Mouse (Mus musculus) spleen, postnatal 14 days (tissue): Measurements from ENCODE around the gene Macrod2.

ENCODE experiments used
- DNase-seq, 2 experiments: peaks; one replicate each; pipeline ENCODE4 v3.0.0; 2021 to 2022; ENCODE audit warnings: low spot score in 2 of 2

The Macrod2 gene

DNA sequence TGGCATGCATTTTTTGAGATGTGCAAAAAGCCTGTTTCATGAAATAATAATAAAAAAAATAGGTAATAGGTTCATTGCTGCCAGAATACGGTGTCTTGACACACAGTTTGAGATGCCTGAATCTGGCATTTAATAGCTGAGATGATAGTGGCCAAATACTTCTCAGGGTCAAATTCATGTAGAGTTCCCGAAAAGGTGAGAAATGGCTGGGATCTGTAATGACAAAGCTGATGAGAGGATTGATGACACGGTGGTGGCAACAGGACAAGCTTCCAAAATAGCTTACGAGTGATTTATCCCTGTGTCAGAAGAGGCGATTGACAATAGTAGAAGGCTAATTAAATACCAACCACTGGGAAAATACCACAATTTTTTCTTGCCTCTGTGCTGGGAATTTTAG, 1436.4 kb downstream of the Macrod2 start:
- no peak for DNase-seq

DNA sequence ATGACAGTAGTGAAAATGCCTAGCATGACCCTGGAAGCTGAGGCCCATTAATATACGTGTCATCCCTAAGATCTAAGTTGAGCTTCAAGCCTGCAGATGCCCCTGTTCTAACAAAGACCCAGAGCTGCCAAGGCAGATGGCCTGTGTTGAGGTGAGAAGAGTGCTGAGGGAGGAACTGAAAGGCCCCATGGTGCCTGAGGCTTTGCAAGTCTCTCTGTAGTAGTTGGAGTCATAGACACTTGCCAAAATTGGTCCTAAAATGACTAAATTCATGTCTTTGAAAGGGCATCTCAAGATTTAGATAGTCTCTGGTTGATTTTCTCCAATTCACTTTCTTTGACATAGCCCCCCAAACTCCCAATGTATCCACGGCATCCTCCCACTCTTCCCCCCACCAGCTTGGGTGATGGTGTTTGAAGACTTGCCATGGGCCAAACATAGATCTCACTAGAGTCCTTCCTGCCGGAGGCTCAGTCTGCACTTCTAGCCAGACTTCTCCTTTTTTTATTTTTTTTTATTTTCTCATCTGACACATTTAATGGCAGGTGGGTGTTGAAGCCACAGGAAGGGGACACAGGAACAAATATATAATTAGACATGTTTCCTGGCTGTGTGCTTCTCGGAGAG, 1439.2 kb downstream of the Macrod2 start:
- no peak for DNase-seq

DNA sequence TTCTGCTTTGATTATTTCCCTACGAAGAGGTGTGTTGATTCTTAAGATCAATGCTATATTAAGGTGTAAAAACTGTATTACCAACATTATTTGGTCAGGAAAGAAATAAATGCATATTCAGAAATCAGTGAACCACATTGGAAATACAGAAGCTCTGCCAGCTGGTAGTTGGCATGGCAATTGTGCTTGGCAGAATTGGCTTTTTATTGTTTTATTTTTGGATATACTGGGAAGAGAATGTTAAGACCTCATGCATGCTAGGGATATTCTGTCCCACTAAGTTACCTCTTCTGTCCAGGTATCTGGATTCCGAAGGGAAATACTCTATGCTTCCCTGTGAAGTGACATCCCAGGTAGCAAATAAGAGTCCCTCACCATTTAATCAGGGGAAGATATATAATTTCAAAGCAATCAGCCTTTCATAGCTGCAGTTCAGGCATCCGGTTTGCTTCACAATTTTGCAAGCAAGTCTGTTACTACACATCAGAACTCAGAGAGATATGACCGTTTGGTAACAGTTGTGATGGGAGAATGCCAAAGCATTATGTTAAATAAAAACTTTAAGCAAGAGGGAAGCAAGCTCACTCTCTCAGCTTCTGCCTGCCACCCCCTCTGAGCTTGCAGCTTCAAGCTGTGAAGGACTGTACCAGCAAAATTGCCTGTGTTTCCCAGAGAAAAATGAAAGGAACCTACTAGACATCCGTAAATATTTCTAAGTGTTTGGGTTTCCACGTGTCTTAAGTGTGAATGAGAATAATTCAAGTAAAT, 1449.5 kb downstream of the Macrod2 start:
- no peak for DNase-seq

DNA sequence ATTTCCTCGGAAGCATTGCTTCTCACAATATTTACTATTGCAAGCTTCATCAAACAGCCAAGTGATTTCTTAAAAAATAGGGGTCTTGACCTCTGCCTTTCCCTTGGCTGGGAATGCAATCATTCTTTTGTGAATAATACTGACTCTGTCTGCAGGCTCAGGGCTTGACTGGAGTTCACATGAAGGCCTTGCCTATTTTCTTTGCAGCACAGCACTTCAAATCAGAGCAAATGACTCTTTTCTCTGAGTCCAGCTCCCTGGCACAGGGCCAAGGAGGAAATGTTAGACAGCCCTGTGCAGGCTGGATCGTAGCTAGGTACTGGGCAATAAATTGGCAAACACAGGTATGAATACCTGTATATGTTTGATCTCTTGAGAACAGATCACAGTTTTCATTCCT, 1464.1 kb downstream of the Macrod2 start:
- DNase-seq = no peak

DNA sequence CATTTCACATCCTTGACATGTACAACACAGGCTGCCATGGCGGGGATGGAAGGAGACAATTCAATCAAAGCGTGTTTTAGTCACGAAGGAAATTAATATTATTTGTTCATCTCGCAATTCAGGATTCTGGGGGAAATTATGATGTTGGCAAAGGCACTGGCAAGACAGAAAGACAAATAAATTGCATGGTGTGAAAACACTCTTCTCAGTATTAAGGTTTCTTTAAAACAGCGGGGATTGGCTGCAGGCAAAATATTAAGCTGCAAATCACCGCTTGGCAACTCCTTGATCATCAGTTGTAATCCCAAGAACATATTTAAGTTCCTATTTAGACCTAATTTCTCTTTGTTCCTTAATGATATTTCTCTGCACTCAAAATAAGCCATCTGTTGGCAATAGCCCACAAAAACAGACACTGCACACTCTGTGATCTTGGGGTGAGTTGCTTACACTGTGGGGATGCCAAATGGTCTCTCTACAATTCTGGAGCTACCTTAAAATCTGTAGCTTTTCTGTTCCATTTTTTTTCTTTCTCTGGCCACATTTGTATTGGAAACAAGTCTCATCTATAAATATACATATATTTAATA, 1466.7 kb downstream of the Macrod2 start:
- DNase-seq = no peak

DNA sequence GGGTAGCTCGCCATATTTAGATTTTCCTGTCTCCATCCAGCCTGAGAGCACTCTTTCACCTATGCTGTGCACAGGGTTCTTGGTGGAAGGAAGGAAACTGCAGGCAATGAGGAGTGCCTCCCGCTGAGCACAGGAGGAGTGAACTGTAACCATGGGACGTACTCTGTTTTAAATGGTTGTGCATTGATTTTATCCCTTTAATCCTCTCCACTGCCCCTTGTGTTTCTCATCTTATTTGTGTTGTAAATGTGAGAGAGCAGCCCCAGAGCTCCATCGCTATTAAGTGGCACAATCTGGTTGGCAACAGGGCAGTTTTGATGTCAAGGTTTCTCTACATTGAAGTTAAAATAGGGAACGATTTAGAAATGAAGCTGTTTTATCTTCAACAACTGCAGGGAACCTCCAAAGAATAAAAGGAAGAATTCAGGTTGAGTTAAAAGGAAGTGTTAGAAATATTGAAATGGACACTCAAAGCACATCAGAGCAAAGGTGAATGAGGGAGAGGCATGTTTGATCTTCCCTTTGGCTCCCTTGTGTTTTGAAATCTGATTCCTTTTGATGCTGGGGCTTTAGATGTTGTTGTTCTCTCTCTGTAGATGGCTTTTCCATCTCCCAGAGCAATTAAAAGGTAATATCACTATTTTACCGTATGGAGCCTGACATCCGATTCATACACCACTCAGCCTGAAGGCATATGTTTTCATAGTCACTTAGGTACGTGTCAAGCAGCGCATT, 1467.6 kb downstream of the Macrod2 start:
- no peak for DNase-seq

DNA sequence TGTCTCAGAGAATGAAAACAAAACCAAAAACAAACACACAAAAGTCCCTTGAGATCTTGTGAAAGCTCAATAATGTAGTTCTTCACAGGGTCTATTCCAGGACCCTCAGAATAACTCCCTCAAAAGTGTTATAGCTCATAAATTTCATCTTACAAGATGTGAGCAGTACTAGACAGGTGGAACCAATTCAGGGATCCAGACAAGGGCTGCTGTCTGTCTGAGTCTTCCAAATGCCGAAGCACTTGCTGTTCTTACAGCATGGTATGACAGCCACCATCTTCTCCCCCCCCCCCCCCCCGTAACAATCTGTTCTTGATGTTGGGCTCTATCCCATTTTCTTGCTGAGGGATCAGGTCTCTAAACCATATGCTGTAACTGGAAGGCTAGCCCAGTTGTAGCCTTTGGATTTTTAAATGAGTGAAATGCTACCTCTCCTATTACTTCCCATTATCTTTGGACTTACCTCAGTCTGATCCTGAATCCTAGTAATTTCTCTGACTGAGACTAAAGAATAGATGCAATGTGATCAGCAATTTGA, 1468.6 kb downstream of the Macrod2 start:
- no peak for DNase-seq

DNA sequence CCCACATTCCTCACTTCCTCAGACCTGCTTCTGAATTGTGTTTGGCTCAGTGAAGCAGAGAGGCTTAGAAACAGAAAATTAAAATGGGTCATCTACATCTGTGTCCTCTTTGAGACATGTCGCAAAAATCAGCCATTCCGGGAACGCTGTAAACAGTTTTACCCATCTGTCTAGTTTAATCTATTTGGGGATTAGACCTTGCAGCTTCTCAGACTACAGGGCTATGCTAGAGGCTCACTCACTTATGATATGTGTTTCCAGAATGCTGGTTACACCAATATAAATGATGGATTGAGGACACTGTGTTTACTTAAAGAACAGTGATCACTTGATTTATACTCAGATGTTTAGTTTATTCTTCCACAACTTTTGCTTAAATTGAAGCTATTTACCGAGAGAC, 1475.8 kb downstream of the Macrod2 start:
- DNase-seq = no peak

DNA sequence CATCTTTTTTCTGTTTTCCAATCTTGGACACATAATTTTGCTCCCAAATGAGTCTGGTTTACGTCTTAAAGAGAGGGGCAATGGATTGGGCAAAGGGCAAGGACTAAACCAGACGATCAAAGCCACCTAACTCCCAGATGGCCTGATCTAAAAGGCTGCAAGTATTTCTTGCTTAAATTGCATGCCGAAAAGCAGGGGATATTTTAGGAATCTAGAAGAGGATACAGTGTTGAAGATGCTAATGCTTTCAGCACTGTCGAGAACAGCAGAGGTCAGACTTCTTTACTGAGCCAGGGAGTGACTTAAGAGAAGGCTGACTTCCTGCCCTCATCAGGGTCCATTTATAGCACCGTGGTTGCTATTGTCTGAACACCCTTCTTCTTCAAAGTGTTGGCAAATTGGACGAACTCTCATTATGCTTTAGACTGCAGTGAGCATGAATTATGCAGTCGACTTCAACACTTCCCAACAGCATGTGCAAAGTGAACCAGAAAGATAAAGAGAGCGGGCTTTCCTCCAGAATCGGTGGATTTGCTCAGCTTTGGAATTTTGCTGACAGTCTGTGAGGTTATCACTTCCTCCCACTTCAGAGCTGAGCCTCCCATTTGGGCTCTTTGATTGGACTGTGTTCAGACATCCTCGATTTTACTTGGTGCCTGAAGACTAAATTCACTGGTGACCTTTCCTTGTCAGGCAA, 1481.2 kb downstream of the Macrod2 start:
- DNase-seq = no peak

DNA sequence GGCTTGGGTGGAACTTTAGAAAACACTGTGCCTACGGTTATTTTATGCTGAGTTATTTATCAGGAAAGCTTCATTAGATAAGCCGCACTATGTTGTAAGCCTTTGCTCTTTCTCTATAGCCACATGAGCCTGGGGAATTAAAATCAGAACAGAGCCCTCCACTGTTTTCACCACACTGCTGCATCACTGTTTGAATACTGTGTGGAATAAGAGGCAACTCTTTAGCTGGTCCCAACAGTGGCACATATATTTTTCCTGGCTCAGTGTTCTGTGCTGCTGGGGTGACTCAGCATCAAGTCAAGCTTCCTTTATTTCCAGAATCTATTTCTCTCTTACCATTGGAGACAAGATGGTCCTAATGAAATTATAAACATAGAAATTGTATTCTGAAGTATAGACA, 1481.8 kb downstream of the Macrod2 start:
- no peak for DNase-seq

DNA sequence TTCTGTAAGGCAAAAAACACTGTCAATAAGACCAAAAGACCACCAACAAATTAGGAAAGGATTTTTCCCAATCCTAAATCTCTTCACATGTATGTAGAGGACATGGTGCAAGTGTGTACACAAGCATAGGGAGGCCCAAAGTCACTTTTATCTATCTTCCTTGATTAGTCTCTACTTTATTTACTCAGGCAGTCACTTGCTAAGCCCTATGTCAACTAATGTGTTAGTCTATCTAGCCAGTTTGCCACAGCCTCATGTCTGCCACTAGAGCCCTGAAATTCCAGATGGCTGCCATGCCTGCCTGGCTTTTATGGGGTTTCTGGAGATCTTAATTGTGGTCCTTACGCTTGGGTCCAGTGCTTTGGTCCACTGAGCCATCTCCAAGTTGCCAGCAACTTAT, 1483.4 kb downstream of the Macrod2 start:
- DNase-seq = no peak

DNA sequence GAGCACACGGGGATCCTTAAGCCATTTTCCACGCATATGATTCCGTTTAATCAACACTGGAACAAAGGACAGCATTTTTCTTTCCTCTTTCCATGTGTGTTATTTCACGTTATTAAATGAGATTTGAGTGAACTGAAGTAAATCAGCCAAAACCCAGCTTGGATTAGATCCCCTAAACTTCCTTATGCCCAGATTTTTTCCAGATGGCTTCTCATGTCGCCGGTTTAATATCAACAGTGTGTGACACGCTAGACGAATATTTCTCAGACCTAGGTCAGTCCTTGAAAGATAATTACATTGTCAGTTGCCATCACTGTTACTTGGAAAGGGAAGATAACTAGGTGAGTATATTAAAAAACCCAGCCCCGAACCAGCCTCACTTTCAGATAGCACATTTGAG, 1484.6 kb downstream of the Macrod2 start:
- no peak for DNase-seq

DNA sequence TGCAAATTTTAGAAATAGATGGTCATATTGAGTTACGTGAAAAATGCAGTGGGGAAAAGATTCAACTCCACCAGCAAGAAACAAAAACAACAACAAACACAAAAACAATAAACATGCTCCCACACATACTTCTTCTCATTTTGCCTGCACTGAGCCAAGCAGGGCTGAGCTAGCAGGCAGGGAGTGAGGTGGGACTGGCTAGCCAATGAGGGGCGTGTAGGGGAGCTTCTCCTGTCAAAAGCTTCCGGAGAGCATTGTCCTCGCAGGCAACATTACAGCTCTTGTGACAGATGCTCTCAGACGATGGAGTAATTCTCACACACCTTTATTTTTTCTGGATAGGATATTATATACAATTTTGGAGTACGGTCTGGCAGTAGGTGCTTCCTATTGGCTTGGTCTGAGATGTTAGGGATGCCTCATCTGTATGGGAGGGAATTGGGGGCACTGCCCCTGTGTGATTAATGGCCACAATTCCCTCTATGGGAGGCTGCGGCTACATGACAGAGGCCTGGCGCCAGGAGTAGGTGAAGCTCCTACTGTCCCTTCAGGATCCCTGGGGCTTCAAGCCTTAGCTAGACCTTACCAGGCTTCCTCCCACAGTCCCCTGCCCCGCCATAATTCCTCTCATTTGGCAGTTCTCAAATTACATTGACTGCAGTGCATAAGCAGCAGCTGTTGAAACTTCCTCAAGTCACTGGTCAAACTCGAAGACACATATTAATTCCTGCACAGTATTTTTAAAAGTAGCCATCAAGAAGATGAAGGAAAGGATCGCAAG, 1491.8 kb downstream of the Macrod2 start:
- DNase-seq = no peak

DNA sequence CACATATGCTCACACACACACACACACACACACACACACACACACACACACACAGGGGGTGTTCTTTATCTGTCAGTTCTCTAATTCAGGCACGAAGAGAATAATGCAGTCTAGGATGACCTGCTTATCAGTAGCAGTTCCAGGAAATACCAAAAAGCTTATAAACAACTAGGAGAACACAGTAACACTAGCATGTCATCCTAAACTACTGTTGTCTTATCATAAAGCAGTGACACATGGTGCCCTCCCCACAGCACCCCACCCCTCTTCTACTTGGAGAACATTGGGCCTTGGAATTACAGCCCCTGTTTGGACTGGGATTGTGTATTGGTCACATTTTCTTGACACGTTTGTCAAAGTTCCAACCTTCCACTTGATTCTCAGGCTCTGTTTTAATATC, 1494.4 kb downstream of the Macrod2 start:
- no peak for DNase-seq

DNA sequence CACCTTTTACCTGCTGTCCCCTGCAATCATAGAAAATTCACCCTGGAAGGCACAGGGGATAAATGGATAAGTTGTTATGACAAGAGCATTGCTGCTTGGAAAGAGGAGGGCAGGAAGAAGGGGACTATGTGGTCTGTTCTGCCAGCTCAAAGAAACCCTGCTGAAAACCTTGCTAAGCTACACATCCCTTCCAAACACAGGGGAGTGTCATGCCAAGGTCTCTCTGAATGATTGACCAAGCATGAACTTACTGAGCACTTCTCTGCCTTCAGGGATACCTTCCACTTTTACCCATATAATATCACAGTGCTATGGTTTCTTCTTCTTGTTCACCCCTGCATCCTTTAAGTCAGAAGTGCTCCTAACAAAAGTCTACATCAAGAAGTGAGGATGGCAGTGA, 1502.8 kb downstream of the Macrod2 start:
- no peak for DNase-seq

DNA sequence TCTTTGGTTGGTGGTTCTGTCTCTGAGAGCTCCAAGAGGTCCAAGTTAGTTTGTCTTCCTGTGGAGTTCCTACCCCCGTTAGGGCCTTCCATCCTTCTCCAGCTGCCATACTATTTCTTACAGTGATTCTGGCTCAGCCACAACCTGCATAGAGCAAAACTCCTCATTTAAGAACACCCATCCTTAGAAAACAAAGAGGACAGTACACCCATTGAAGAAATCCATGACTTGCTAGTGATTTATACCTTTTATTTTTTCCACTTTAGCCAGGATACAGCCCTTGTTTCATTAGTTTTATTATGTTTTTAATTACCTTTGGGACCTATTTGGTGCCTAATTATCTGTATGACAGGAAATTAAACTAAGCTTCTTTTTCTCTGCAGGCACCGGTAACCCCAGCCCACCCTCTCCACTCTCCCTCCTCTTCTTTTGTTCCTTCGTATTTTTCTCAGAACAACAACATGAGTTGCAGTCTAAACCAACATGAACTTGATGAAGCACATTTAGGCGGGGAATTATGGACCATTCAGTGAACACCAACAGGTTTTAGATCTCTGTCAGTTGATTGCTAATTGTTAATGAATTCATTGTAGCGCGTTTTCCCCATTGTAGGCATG, 1516.8 kb downstream of the Macrod2 start:
- no peak for DNase-seq

DNA sequence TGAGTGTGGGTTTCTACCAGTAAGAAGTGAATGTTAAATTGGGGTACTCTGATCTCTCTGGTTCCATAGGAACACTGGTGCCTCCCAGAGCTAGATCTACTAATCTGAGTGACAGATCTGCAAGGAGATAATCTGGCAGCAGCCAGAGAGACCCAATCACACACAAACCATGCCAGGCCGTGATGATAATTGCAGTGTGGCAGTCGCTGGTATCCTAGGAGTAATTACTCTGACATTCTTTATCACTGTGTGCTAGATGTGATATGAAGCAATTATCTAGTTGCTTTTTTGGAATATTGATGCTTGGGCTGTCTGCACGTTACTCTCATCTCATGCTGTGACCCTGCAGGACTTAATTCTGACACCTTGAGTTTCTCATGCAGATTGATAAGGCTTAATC, 1518.4 kb downstream of the Macrod2 start:
- DNase-seq = no peak

DNA sequence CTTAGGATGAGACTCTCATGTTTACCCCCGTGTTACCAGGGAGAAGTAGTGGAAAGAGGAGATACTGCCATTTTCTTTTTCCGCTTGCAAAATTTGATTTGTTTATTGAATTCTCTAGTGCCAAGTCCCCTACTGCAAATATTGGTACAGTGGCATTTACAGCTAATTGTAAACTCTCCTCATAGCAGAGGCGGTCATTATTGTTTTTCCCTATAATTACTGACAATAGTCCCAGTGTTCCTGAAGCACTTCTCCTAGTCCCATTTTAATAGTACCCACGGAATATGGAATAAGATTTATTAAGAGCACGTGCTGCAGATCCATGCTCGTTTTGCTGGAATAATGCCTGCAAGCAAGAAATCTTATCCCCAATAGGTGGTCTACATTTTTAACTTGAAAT, 1518.8 kb downstream of the Macrod2 start:
- DNase-seq = no peak

DNA sequence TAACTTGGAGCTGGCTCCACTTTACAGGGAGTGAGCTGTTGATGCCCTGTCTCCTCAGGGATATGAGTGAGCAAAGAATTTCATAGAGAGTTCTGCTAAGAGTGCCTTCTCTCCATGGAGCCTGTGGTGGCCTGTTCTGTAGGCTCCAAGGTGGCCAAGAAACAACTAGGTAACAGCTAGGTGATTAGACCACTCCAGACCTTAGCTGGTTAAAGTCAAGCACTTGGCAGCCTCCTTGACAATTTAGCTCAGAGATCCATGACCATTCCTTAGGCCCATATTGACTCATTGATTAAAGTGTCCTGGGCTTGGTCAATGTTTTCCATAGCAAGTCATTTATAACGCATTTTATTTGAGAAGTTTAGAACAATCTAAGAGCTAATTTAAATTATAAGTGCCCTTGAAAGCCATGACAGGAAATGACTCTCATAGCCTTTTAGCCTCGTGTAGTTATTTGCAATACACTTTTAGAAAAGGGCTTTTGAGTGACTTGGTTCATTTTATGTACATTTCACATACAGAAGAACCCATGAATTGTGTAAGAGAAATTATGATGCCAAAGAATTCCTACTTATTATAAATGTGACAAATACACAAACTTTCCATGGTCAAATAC, 1525.4 kb downstream of the Macrod2 start:
- no peak for DNase-seq

DNA sequence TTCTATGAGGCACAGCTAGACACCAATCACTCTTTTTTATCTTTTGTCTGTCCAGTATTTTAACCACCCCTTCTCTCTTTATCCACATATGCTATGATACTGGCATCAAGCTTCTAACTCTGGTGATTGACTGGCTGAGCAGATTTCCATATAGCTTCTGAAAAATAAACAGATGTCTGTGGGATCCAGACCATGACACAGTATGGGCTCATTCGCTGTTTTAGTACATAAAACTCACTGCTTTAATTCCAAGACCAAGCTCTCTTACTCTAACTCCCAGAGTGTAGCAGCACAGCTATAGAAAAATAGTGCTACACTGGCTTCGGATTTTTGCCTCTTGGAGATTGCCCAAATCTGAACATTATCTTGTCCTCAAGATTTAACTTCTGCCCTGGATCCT, 1540.0 kb downstream of the Macrod2 start:
- no peak for DNase-seq
